Mouse (Mus musculus) gastrocnemius, postnatal 10 days (tissue): ENCODE measurements around the gene Tmem52. TPM values are rescaled to one million over a fixed set of nuclear protein-coding genes. Genes with fewer than 3 reads are reported as not detected.

Source experiments
- DNase-seq: peaks from one replicate; pipeline ENCODE4 v3.0.0; 2021; ENCODE audit warnings: mixed read lengths
- total RNA-seq, 2 experiments: library from RNA; stranded (reverse); gene quantifications; 2 replicates each; pipeline ENCODE4 v1.2.3; 2021

The Tmem52 gene
- total RNA-seq, 2 experiments from 2014 or later, result 122 to 216 TPM

DNA sequence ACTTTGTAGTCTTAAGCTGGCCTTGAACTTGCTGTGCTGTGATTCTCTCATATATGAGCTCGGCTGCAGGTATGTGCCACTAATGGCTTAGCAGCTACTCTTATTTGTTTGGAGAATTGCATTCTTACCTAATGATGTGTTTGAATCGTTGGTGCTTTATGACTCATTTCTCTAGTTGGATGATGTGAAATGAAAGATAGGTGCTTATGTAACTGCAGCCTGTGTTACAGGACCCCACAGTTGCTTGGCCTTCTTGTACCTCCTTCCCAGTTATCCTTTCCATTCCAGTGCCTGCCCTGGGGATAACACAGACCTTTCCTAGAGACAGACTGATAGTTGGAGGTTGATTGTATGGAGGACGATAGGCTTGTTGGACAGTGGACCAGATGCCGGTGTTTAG lies 39.7 kb downstream of the Tmem52 start:
- no peak for DNase-seq

DNA sequence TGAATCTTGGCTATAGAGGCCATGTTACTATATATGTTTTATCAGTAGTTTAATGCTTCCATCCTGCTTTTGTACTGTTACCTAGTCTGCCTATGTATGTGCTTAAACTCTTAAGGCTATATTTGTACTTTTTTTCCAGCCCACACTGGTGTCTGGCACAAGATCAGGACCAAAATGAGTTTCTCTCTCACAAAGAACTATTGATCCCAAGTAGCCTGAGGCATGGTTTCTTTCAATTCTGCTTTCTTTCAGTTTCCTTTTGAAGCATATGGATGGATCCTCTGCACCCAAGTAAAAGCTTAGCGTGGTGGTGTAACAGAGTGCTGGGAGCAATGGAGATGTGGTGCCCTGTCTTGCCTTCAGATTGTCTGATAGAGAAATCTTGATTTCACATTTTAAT lies 42.1 kb downstream of the Tmem52 start:
- no peak for DNase-seq

DNA sequence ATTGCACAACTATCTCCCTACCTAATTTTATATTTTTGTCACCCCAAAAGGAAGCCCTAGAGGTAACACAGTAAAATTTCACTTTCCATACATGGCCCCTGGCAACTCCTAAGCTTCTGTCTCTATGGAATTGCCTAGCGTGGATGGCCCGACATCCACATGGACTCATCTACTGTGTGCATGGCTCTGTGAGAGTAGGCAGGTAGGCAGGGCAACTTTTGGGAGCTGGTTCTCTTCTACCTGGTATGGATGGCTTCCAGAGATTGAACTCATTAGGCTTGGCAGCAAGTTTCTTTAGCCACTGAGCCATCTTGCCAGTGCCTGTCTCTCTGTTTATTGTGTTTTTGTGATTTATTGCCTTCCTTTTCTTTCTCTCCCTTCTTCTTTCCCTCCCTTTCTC lies 45.9 kb downstream of the Tmem52 start:
- no peak for DNase-seq

DNA sequence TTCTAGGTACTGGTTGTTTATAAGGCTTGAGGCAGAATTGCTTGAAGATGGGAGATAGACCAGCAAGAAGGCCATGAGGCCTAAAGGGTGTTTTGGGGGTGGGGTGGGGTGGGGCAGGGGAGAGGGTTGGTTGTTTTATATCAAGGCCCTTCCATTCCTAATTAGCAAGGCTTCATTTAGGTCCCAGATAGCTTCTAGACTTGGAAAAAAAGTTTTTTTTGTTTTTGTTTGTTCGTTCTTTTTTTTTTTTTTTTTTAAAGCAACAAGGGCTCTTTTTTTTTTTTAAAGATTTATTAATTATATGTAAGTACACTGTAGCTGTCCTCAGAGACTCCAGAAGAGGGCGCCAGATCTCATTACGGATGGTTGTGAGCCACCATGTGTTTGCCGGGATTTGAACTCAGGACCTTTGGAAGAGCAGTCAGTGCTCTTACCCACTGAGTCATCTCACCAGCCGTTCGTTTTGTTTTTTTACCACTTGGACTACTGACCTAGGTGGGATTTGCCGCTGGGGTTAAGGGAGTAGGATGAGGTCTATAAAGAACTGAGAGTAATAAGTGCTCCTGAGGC lies 49.1 kb downstream of the Tmem52 start:
- DNase-seq, result no peak

Other genes with a start within 250 kb of the Tmem52 start
- 10 to 100 TPM; 68.1 to 79.6 TPM for gene Ski, start 246.5 kb upstream of the Tmem52 start, total RNA-seq
- gene Faap20, start 219.3 kb upstream of the Tmem52 start, total RNA-seq, result 10 to 100 TPM; 18.9 to 26.4 TPM
- gene Prkcz, start 107.8 kb upstream of the Tmem52 start, total RNA-seq, result 1 to 10 TPM; 2.6 to 3.0 TPM
- under 1 TPM; 0.81 to 0.96 TPM for gene Gabrd, start 71.0 kb upstream of the Tmem52 start, total RNA-seq
- 1 to 10 TPM; 1.2 TPM for gene Cfap74, start 59.9 kb upstream of the Tmem52 start, total RNA-seq
- gene Gnb1, start 22.2 kb downstream of the Tmem52 start, total RNA-seq, result 100 to 1,000 TPM; 156 to 177 TPM
- gene Nadk, start 93.3 kb downstream of the Tmem52 start, total RNA-seq, result 10 to 100 TPM; 20.8 to 25.2 TPM
- gene Slc35e2, start 132.3 kb downstream of the Tmem52 start, total RNA-seq, result 1 to 10 TPM; 6.5 to 8.6 TPM
- gene Cdk11b, start 155.7 kb downstream of the Tmem52 start, total RNA-seq, result 10 to 100 TPM; 24.4 to 33.1 TPM
- gene Gm10563, start 176.3 kb downstream of the Tmem52 start, total RNA-seq, result not detected
- gene Mmp23, start 184.3 kb downstream of the Tmem52 start, total RNA-seq, result 10 to 100 TPM; 18.3 to 22.2 TPM
- gene Mib2, start 200.1 kb downstream of the Tmem52 start, total RNA-seq, result 10 to 100 TPM; 13.2 to 16.8 TPM
- 1 to 10 TPM; 5.8 to 7.9 TPM for gene Fndc10, start 225.2 kb downstream of the Tmem52 start, total RNA-seq
- 10 to 100 TPM; 50.8 to 51.4 TPM for gene Ssu72, start 235.7 kb downstream of the Tmem52 start, total RNA-seq